Mouse (Mus musculus): ENCODE results near the gene Pcdh11x. TPM values are rescaled to one million over a fixed set of nuclear protein-coding genes. Genes with fewer than 3 reads are reported as not detected.
A peak's percentile ranks its signal among the peaks of the same experiment; 100 is the strongest.

Pcdh11x gene
- polyA plus RNA-seq (2015; fragmentation: Nextera tagmentation; extraction: Ambion mirVana), result 43.5 and 49.9 TPM in 2 replicates

GRCm38 (mm10) chrX:120290011-120290899, at the start of gene Pcdh11x:
Pcdh11x (plus strand) TSS chrX:120290259.
- H3K36me3 ChIP-seq (ENCODE audit: control insufficient read depth, insufficient read depth, low read length), result no peaks in the 10 kb centered on the region
- H3K9ac ChIP-seq (ENCODE audit: low read depth, low read length), result peak within 1 kb of the TSS; percentile 63
- H3K27ac ChIP-seq (ENCODE audit: low read depth, low read length), result peak within 1 kb of the TSS; percentile 67
- no peaks in the 10 kb centered on the region for H3K9me3 ChIP-seq (ENCODE audit: control insufficient read depth, low read length)
- peak within 1 kb of the TSS; percentile 56 for H3K4me3 ChIP-seq (ENCODE audit: low read length)
- H3K4me1 ChIP-seq (ENCODE audit: control insufficient read depth, insufficient read depth, low read depth, low read length), result no peaks in the 10 kb centered on the region
- peak within 1 kb of the TSS; percentile 85 for H3K4me2 ChIP-seq (ENCODE audit: low read length)
- no peaks in the 10 kb centered on the region for H3K27me3 ChIP-seq (replicated peaks; ENCODE audit: control insufficient read depth, insufficient read depth, low read length)
- WGBS, result 5% methylated on average over 31 of the region's 40 CpGs
- ATAC-seq, result peak; percentile 88

- Histone ChIP-seq H3K9me3 (ENCODE audit: control insufficient read depth, low read length) (no peaks in the 10 kb centered on the region), H3K4me3 (ENCODE audit: low read length) (no peak overlapping the region), H3K9ac (ENCODE audit: low read depth, low read length) (no peak overlapping the region), H3K27me3 (replicated peaks; ENCODE audit: control insufficient read depth, insufficient read depth, low read length) (no peaks in the 10 kb centered on the region), H3K27ac (ENCODE audit: low read depth, low read length) (no peak overlapping the region), H3K4me2 (ENCODE audit: low read length) (no peak overlapping the region), H3K4me1 (ENCODE audit: control insufficient read depth, insufficient read depth, low read depth, low read length) (no peaks in the 10 kb centered on the region), H3K36me3 (ENCODE audit: control insufficient read depth, insufficient read depth, low read length) (no peaks in the 10 kb centered on the region)
- ATAC-seq, result no peak
- WGBS, result 74% methylated on average over 2 of the region's 2 CpGs
Measured at GRCm38 (mm10) chrX:120260089-120260488, 30.0 kb upstream of the Pcdh11x start.

GRCm38 (mm10) chrX:120285522-120285921, 4.5 kb upstream of the Pcdh11x start:
- no peak overlapping the region for H3K4me3 ChIP-seq (ENCODE audit: low read length)
- H3K9ac ChIP-seq (ENCODE audit: low read depth, low read length), result no peak overlapping the region
- no peaks in the 10 kb centered on the region for H3K9me3 ChIP-seq (ENCODE audit: control insufficient read depth, low read length)
- ATAC-seq, result no peak
- H3K27ac ChIP-seq (ENCODE audit: low read depth, low read length), result no peak overlapping the region
- H3K36me3 ChIP-seq (ENCODE audit: control insufficient read depth, insufficient read depth, low read length), result no peaks in the 10 kb centered on the region
- no peaks in the 10 kb centered on the region for H3K4me1 ChIP-seq (ENCODE audit: control insufficient read depth, insufficient read depth, low read depth, low read length)
- H3K27me3 ChIP-seq (replicated peaks; ENCODE audit: control insufficient read depth, insufficient read depth, low read length), result no peaks in the 10 kb centered on the region
- no peak overlapping the region for H3K4me2 ChIP-seq (ENCODE audit: low read length)

- whole genome bisulfite sequencing, result 4% methylated on average over 1 of the region's 1 CpGs
- H3K36me3 ChIP-seq (ENCODE audit: control insufficient read depth, insufficient read depth, low read length), result no peaks in the 10 kb centered on the region
- no peak overlapping the region for H3K27ac ChIP-seq (ENCODE audit: low read depth, low read length)
- no peaks in the 10 kb centered on the region for H3K4me1 ChIP-seq (ENCODE audit: control insufficient read depth, insufficient read depth, low read depth, low read length)
- no peak overlapping the region for H3K4me3 ChIP-seq (ENCODE audit: low read length)
- no peak overlapping the region for H3K4me2 ChIP-seq (ENCODE audit: low read length)
- no peak for ATAC-seq
- no peak overlapping the region for H3K9ac ChIP-seq (ENCODE audit: low read depth, low read length)
- no peaks in the 10 kb centered on the region for H3K27me3 ChIP-seq (replicated peaks; ENCODE audit: control insufficient read depth, insufficient read depth, low read length)
- no peaks in the 10 kb centered on the region for H3K9me3 ChIP-seq (ENCODE audit: control insufficient read depth, low read length)
Measured at GRCm38 (mm10) chrX:120287502-120287901, 2.6 kb upstream of the Pcdh11x start.

- Histone ChIP-seq H3K27me3 (replicated peaks; ENCODE audit: control insufficient read depth, insufficient read depth, low read length) (no peaks in the 10 kb centered on the region), H3K27ac (ENCODE audit: low read depth, low read length) (no peak overlapping the region), H3K36me3 (ENCODE audit: control insufficient read depth, insufficient read depth, low read length) (no peaks in the 10 kb centered on the region), H3K9me3 (ENCODE audit: control insufficient read depth, low read length) (no peaks in the 10 kb centered on the region), H3K4me1 (ENCODE audit: control insufficient read depth, insufficient read depth, low read depth, low read length) (no peaks in the 10 kb centered on the region), H3K4me3 (ENCODE audit: low read length) (peak overlapping the region; percentile 56), H3K9ac (ENCODE audit: low read depth, low read length) (peak overlapping the region; percentile 63), H3K4me2 (ENCODE audit: low read length) (peak overlapping the region; percentile 85)
- 10% methylated on average over 18 of the region's 18 CpGs for WGBS
- no peak for ATAC-seq
Measured at GRCm38 (mm10) chrX:120290900-120291280, 831 bp downstream of the Pcdh11x start.

GRCm38 (mm10) chrX:120291696-120292095, 1.6 kb downstream of the Pcdh11x start:
- Histone ChIP-seq H3K4me3 (ENCODE audit: low read length) (peak overlapping the region; percentile 56), H3K27me3 (replicated peaks; ENCODE audit: control insufficient read depth, insufficient read depth, low read length) (no peaks in the 10 kb centered on the region), H3K4me1 (ENCODE audit: control insufficient read depth, insufficient read depth, low read depth, low read length) (no peaks in the 10 kb centered on the region), H3K27ac (ENCODE audit: low read depth, low read length) (no peak overlapping the region), H3K9ac (ENCODE audit: low read depth, low read length) (no peak overlapping the region; the same call in 1 of the 2 replicates), H3K36me3 (ENCODE audit: control insufficient read depth, insufficient read depth, low read length) (no peaks in the 10 kb centered on the region), H3K9me3 (ENCODE audit: control insufficient read depth, low read length) (no peaks in the 10 kb centered on the region), H3K4me2 (ENCODE audit: low read length) (peak overlapping the region; percentile 85)
- 11% methylated on average over 13 of the region's 13 CpGs for WGBS
- ATAC-seq, result 0 out of 2 replicates have a peak, but pooled peaks have one; percentile 26

GRCm38 (mm10) chrX:120292832-120293750, 3.0 kb downstream of the Pcdh11x start:
- Histone ChIP-seq H3K9ac (ENCODE audit: low read depth, low read length) (peak overlapping the region; percentile 64), H3K4me1 (ENCODE audit: control insufficient read depth, insufficient read depth, low read depth, low read length) (no peaks in the 10 kb centered on the region), H3K36me3 (ENCODE audit: control insufficient read depth, insufficient read depth, low read length) (no peaks in the 10 kb centered on the region), H3K9me3 (ENCODE audit: control insufficient read depth, low read length) (no peaks in the 10 kb centered on the region), H3K27ac (ENCODE audit: low read depth, low read length) (peak overlapping the region; percentile 83), H3K4me3 (ENCODE audit: low read length) (peak overlapping the region; percentile 56), H3K4me2 (ENCODE audit: low read length) (peak overlapping the region; percentile 85), H3K27me3 (replicated peaks; ENCODE audit: control insufficient read depth, insufficient read depth, low read length) (no peaks in the 10 kb centered on the region)
- peak; percentile 81 for ATAC-seq
- WGBS, result 11% methylated on average over 30 of the region's 46 CpGs

GRCm38 (mm10) chrX:120301469-120302175, 11.6 kb downstream of the Pcdh11x start:
- Histone ChIP-seq H3K27ac (ENCODE audit: low read depth, low read length) (no peak overlapping the region), H3K36me3 (ENCODE audit: control insufficient read depth, insufficient read depth, low read length) (no peaks in the 10 kb centered on the region), H3K9me3 (ENCODE audit: control insufficient read depth, low read length) (no peaks in the 10 kb centered on the region), H3K4me3 (ENCODE audit: low read length) (no peak overlapping the region), H3K27me3 (replicated peaks; ENCODE audit: control insufficient read depth, insufficient read depth, low read length) (no peaks in the 10 kb centered on the region), H3K9ac (ENCODE audit: low read depth, low read length) (no peak overlapping the region), H3K4me1 (ENCODE audit: control insufficient read depth, insufficient read depth, low read depth, low read length) (no peaks in the 10 kb centered on the region), H3K4me2 (ENCODE audit: low read length) (no peak overlapping the region)
- 64% methylated on average over 2 of the region's 2 CpGs for WGBS
- no peak for ATAC-seq

Measured in hindbrain, embryonic 16.5 days (tissue).